Mouse (Mus musculus): ENCODE measurements around the gene Acer1.

Acer1 gene

DNA sequence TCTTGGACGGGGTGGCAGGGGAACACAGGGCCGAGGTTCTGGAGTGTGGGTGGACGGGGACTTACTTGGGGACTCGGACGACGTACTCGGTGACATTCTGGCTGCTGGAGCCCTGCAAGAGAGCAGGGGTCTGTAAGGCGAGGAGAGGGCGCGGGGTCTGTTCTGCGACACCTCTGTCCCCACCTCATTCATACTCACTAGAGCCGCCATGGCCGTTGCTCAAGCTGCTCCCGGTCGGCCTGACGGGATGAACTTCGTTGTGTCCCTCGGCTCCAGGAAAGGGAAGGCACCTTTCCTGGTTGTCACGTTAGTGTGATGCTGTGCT, 28.9 kb upstream of the Acer1 start:
- TF ChIP-seq NANOG (IDR thresholded peaks at IDR 0.05; ENCODE audit: borderline replicate concordance, low read length): no peak
- TF ChIP-seq POU5F1 (IDR thresholded peaks at IDR 0.05; ENCODE audit: borderline replicate concordance, low read length): no peak
- no peak for TF ChIP-seq CTCF (conservative IDR thresholded peaks at IDR 0.05; ENCODE audit: low read length)
- Histone ChIP-seq H3K4me3 (replicated peaks; ENCODE audit: low read length) (peak overlapping the region; percentile 95), H3K36me3 (ENCODE audit: insufficient read depth, low read length) (peaks cover 39% of the 10 kb centered on the region)

DNA sequence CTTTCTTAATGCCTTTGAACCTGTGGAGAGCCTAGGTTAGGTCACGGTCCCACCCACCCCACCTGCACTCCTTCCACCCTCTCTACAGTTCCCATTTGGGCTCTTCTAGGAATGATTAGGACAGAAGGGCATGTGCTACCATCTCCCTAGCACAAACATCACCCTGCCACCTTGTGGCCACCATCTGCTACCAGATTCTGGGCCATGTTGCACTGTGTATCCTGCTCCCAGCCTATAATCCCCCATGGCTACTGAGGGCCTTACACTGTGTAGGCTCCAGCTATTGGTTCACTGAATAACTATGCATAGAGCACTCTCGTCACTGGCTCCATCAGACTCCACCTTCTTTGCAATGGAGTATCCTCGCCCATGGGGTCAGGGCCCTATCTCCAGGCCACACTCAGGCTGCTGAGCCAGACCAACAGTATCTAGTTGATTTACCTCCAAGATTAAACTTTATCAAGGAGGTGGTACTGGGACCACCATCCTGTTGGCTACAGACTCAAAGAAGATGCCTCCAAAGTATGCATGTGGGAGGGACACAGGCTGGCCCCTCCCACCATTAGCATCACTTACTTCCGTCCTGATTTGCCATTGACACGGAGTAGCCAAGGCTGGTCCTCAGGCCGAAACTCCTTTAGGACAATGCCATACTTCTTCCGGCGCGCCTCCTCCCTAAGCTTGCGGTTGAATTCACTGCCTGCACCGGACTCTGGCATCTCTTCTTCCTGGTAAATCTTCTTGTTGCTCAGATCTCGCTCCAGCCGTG, 25.4 kb upstream of the Acer1 start:
- Histone ChIP-seq H3K36me3 (ENCODE audit: insufficient read depth, low read length) (peaks cover 74% of the 10 kb centered on the region), H3K9me3 (ENCODE audit: low read length) (no peaks in the 10 kb centered on the region), H3K4me1 (replicated peaks; ENCODE audit: low read depth, low read length) (peaks cover 71% of the 10 kb centered on the region), H3K4me3 (replicated peaks; ENCODE audit: low read length) (peak overlapping the region; percentile 39), H3K27me3 (ENCODE audit: insufficient read depth, low read length) (no peaks in the 10 kb centered on the region)
- TF ChIP-seq POU5F1 (IDR thresholded peaks at IDR 0.05; ENCODE audit: borderline replicate concordance, low read length) (no peak), CTCF (conservative IDR thresholded peaks at IDR 0.05; ENCODE audit: low read length) (peak; percentile 30)

More for the DNA sequence above, 28.9 kb upstream of the Acer1 start:
- Histone ChIP-seq H3K4me1 (replicated peaks; ENCODE audit: low read depth, low read length) (peaks cover 51% of the 10 kb centered on the region), H3K27me3 (ENCODE audit: insufficient read depth, low read length) (no peaks in the 10 kb centered on the region), H3K9me3 (ENCODE audit: low read length) (no peaks in the 10 kb centered on the region)

DNA sequence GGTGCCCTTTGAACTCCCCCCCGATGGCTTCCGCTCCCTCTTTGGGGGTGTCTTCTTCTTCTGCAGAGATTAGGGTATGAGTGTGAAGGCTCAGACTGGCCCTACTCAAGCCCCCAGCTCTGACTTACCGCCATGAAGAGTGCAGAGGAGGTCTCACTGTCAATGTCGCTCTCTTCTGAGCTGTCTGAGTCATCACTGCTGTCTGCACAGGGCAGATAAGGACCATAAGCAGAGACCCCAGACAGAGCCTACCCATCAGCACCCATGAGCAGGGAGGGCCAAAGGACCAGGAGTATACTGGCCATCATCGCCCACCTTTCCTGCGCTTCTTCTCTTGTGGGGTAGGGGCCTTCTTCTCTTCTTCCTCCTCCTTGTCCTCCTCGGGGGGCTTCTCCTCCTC, 22.1 kb upstream of the Acer1 start:
- no peak for TF ChIP-seq NANOG (IDR thresholded peaks at IDR 0.05; ENCODE audit: borderline replicate concordance, low read length)
- no peak for TF ChIP-seq POU5F1 (IDR thresholded peaks at IDR 0.05; ENCODE audit: borderline replicate concordance, low read length)
- TF ChIP-seq CTCF (conservative IDR thresholded peaks at IDR 0.05; ENCODE audit: low read length): no peak
- Histone ChIP-seq H3K4me3 (replicated peaks; ENCODE audit: low read length) (no peak overlapping the region), H3K9me3 (ENCODE audit: low read length) (no peaks in the 10 kb centered on the region), H3K4me1 (replicated peaks; ENCODE audit: low read depth, low read length) (peaks cover 63% of the 10 kb centered on the region), H3K36me3 (ENCODE audit: insufficient read depth, low read length) (peaks cover 95% of the 10 kb centered on the region), H3K27me3 (ENCODE audit: insufficient read depth, low read length) (no peaks in the 10 kb centered on the region)

DNA sequence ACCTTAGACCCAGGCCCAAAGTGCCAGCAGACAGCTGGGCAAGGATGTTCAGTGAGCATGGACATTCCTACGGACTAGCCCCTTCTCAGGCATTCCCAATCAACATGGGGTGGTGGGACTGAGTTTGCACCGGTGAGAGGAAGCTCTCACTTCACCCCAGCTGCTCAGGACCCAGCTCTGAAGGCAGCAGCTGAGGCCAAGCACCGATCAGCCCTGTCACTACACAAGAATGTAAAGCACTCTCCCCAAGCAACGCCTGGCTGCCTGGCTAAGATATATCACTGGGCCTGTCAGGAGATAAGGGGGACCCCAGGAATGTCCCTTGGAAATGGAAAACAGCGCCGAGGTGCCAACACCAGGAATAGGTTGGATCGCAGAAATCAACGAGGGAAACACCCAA, 19.3 kb upstream of the Acer1 start:
- TF ChIP-seq NANOG (IDR thresholded peaks at IDR 0.05; ENCODE audit: borderline replicate concordance, low read length): no peak
- TF ChIP-seq CTCF (conservative IDR thresholded peaks at IDR 0.05; ENCODE audit: low read length): no peak
- no peak for TF ChIP-seq POU5F1 (IDR thresholded peaks at IDR 0.05; ENCODE audit: borderline replicate concordance, low read length)
- no peak overlapping the region for H3K4me3 ChIP-seq (replicated peaks; ENCODE audit: low read length)
- peaks cover 57% of the 10 kb centered on the region for H3K4me1 ChIP-seq (replicated peaks; ENCODE audit: low read depth, low read length)
- peaks cover 84% of the 10 kb centered on the region for H3K36me3 ChIP-seq (ENCODE audit: insufficient read depth, low read length)
- no peaks in the 10 kb centered on the region for H3K9me3 ChIP-seq (ENCODE audit: low read length)
- no peaks in the 10 kb centered on the region for H3K27me3 ChIP-seq (ENCODE audit: insufficient read depth, low read length)

DNA sequence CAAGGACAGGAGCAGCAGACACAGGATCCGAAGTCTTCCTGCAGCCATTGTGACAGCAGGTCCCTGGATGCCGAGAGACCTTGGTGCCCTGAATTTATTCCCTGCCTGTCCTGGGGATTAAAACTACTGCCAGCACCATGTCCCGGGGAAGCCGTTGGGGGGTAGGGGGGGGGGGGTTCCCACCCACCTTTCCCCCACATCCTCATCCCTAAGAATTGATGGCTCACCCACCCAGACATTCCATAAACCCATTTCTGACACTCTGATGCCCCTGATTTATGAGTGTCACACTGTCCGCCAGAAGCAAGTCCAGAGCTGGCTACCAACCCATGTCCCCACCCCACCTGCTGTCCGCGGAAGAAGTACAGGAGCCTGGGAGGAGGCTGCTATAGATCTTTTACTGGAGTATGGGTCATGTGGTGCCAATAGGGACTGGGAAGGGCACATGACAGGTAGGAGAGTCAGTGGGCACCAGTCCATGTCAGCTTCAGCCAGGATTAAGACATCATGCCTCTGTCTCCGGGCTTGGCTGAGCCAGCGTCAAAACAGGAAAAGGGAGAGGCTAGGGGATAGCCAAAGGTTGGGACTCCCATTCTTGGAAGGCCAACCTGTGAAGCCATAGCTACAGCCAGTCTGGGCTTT, 18.2 kb upstream of the Acer1 start, which contains the start of gene Pspn:
Gene Pspn (minus strand): TSS at position 51 of the 642 bp plus-strand sequence.
- H3K36me3 ChIP-seq (ENCODE audit: insufficient read depth, low read length): peaks cover 84% of the 10 kb centered on the region
- TF ChIP-seq CTCF (conservative IDR thresholded peaks at IDR 0.05; ENCODE audit: low read length) (no peak), NANOG (IDR thresholded peaks at IDR 0.05; ENCODE audit: borderline replicate concordance, low read length) (no peak), POU5F1 (IDR thresholded peaks at IDR 0.05; ENCODE audit: borderline replicate concordance, low read length) (no peak)
- no peaks in the 10 kb centered on the region for H3K27me3 ChIP-seq (ENCODE audit: insufficient read depth, low read length)
- H3K4me3 ChIP-seq (replicated peaks; ENCODE audit: low read length): no peak within 1 kb of the TSS
- H3K4me1 ChIP-seq (replicated peaks; ENCODE audit: low read depth, low read length): peaks cover 56% of the 10 kb centered on the region
- H3K9me3 ChIP-seq (ENCODE audit: low read length): no peaks in the 10 kb centered on the region

DNA sequence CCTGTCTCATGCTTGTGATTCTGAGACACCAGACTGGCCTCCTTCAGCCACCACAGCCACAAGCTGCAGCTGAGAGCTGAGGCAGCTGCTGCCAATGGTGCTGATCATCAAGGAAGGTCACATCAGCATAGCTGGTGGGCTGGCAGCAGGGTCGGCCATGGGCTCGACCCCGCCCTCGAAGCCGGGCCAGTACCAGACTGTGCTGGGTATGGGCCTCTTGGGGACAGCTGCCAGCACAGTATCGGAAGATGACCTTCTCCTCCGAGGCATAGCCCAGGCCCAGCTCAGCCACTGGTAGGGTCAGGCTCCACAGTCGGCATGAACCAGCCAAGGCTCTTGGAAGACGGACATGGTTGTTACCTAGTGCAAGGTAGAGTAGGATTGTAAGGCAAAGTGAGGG, 17.5 kb upstream of the Acer1 start:
- H3K9me3 ChIP-seq (ENCODE audit: low read length): no peaks in the 10 kb centered on the region
- TF ChIP-seq NANOG (IDR thresholded peaks at IDR 0.05; ENCODE audit: borderline replicate concordance, low read length) (no peak), POU5F1 (IDR thresholded peaks at IDR 0.05; ENCODE audit: borderline replicate concordance, low read length) (no peak), CTCF (conservative IDR thresholded peaks at IDR 0.05; ENCODE audit: low read length) (no peak)

DNA sequence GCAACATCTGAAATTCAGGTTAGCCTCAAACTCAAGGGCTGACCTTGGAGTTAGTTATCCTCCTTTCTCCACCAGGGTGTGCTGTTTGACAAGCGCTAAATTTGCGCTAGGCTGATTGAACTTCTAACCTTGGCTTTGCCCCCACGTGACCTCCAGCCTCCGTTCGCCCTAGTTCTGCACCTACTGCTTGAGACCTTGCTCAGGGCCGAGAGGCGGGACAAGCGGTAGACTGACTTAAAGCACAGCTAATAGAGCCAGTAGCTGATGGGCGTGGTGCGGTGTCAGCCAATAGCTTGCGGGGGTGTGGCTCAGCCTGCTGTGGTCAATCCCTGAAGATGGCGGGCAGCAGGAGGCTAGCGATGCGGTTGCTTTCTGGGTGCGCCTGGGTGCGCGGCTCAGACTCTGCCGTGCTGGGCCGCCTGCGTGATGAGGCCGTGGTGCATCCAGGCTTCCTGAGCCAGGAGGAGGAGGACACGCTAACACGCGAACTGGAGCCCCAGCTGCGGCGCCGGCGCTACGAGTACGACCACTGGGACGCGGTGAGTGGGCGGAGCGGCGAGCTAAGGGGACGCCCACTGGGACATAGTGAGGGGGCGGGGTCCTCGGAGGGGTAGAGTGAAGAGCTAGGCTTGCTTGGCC, 15.2 kb upstream of the Acer1 start, which contains the start of gene Alkbh7:
Gene Alkbh7 (plus strand): TSS at position 311 of the 639 bp plus-strand sequence.
- Histone ChIP-seq H3K4me1 (replicated peaks; ENCODE audit: low read depth, low read length) (peaks cover 60% of the 10 kb centered on the region), H3K9me3 (ENCODE audit: low read length) (no peaks in the 10 kb centered on the region), H3K4me3 (replicated peaks; ENCODE audit: low read length) (peak within 1 kb of the TSS; percentile 95), H3K27me3 (ENCODE audit: insufficient read depth, low read length) (no peaks in the 10 kb centered on the region), H3K36me3 (ENCODE audit: insufficient read depth, low read length) (peaks cover 87% of the 10 kb centered on the region)
- TF ChIP-seq POU5F1 (IDR thresholded peaks at IDR 0.05; ENCODE audit: borderline replicate concordance, low read length): no peak
- TF ChIP-seq CTCF (conservative IDR thresholded peaks at IDR 0.05; ENCODE audit: low read length): peak; percentile 60

More for the DNA sequence above, 17.5 kb upstream of the Acer1 start:
- Histone ChIP-seq H3K4me1 (replicated peaks; ENCODE audit: low read depth, low read length) (peaks cover 53% of the 10 kb centered on the region), H3K36me3 (ENCODE audit: insufficient read depth, low read length) (peaks cover 84% of the 10 kb centered on the region), H3K4me3 (replicated peaks; ENCODE audit: low read length) (no peak overlapping the region), H3K27me3 (ENCODE audit: insufficient read depth, low read length) (no peaks in the 10 kb centered on the region)

DNA sequence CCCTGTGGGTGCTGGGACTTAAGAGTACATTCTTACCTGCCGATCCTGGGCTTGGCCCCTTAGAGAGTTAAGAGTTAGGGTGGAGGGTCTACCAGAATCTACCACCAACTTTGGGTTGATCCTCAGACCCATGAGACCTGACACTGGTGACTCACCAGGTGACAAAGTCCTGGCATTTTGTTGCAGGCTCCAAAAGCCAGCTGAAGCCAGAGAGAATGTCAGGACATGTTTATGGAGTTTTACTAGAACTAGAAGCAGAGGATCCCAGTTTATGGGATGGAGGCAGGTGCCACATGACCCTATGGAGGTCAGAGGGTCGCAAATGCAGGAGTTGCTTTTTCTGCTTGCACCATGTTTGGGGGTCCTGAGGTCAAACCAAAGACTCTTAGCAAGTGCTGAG, 14.6 kb upstream of the Acer1 start:
- H3K27me3 ChIP-seq (ENCODE audit: insufficient read depth, low read length): no peaks in the 10 kb centered on the region
- H3K36me3 ChIP-seq (ENCODE audit: insufficient read depth, low read length): peaks cover 89% of the 10 kb centered on the region
- TF ChIP-seq POU5F1 (IDR thresholded peaks at IDR 0.05; ENCODE audit: borderline replicate concordance, low read length) (no peak), NANOG (IDR thresholded peaks at IDR 0.05; ENCODE audit: borderline replicate concordance, low read length) (no peak), CTCF (conservative IDR thresholded peaks at IDR 0.05; ENCODE audit: low read length) (no peak)
- H3K4me3 ChIP-seq (replicated peaks; ENCODE audit: low read length): 0 out of 2 replicates have a peak overlapping the region, but pooled peaks have one; percentile 1
- H3K4me1 ChIP-seq (replicated peaks; ENCODE audit: low read depth, low read length): peaks cover 62% of the 10 kb centered on the region
- H3K9me3 ChIP-seq (ENCODE audit: low read length): no peaks in the 10 kb centered on the region

Data from E14TG2a.4 (cell line).